Mouse (Mus musculus) bone marrow macrophage, adult 2 months (primary cell): ENCODE measurements around the gene Cgnl1.

Experiments used
- CTCF ChIP-seq: IDR thresholded peaks from 2 replicates; pipeline ENCODE4 v1.5.1; 2012; ENCODE audit warnings: low read depth, mild to moderate bottlenecking, low read length, moderate library complexity
- POLR2A ChIP-seq: IDR thresholded peaks from 2 replicates; pipeline ENCODE4 v1.6.1; 2012; ENCODE audit warnings: mild to moderate bottlenecking, low read depth, low read length, borderline replicate concordance

DNA sequence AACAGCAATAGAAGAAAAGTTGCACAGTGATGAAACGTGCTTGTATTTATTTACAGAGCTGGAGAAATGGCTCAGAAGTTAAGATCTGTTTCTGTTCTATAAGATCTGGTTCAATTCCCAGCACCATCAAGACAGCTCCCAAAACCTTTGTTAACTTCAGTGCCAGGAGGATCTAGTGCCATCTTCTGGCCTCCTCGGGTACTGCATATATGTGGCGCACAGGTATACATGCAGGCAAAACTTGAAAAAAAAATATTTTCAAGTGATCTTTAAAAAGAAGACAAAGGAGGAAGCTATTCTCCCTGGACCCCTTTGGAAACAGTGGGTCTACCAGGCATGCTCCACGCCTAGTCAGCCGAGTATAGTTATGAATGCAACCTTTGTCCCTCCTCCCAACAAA lies 936 bp upstream of the Cgnl1 start:
- no peak for TF ChIP-seq POLR2A
- TF ChIP-seq CTCF, result no peak
